Mouse (Mus musculus): ENCODE results near the gene Btbd16. TPM values are rescaled to one million over a fixed set of nuclear protein-coding genes. Genes with fewer than 3 reads are reported as not detected.

Gene Btbd16
- polyA plus RNA-seq, 1 experiment from 2014 or later = not detected

Other genes starting within 250 kb of the Btbd16 start
- 114 and 115 TPM in 2 replicates for gene Nsmce4a, start 201.0 kb upstream of the Btbd16 start, polyA plus RNA-seq (2015; fragmentation: Nextera tagmentation; extraction: Ambion mirVana)
- gene Tacc2, start 196.6 kb upstream of the Btbd16 start, polyA plus RNA-seq (2015; fragmentation: Nextera tagmentation; extraction: Ambion mirVana) = 62.4 and 70.8 TPM in 2 replicates
- 54.6 and 55.5 TPM in 2 replicates for gene Plekha1, start 91.7 kb downstream of the Btbd16 start, polyA plus RNA-seq (2015; fragmentation: Nextera tagmentation; extraction: Ambion mirVana)
- 4.3 and 6.2 TPM in 2 replicates for gene Htra1, start 162.0 kb downstream of the Btbd16 start, polyA plus RNA-seq (2015; fragmentation: Nextera tagmentation; extraction: Ambion mirVana)